Mouse (Mus musculus) liver, embryonic 11.5 days (tissue): ENCODE measurements around the gene Tjp1. TPM values are rescaled to one million over a fixed set of nuclear protein-coding genes. Genes with fewer than 3 reads are reported as not detected.
A peak's percentile ranks its signal among the peaks of the same experiment; 100 is the strongest.

Experiments
- ATAC-seq: fragments of 200-750 bp; cut with Nextera tagmentation; replicated peaks from 2 replicates; pipeline ENCODE4 v1.8.0; 2017; ENCODE audit warnings: moderate number of reproducible peaks, mild to moderate bottlenecking, moderate TSS enrichment, moderate library complexity; ENCODE audit not compliant: low FRiP score
- DNase-seq: peaks from one replicate; pipeline ENCODE4 v3.0.0-alpha.2; 2017; ENCODE audit warnings: low spot score
- H3K27ac ChIP-seq: fragments of 300-500 bp; sonication (generic); 2 replicates; pipeline ENCODE4 v1.5.1; 2014; ENCODE audit warnings: mild to moderate bottlenecking, low read depth, low read length, control low read depth
- H3K27me3 ChIP-seq: fragments of 300-500 bp; sonication (generic); replicated peaks from 2 replicates; pipeline ENCODE4 v1.6.1; 2014; ENCODE audit warnings: low read length, mixed read lengths; ENCODE audit not compliant: control insufficient read depth, insufficient read depth
- H3K36me3 ChIP-seq: fragments of 300-500 bp; sonication (generic); 2 replicates; pipeline ENCODE4 v1.6.1; 2014; ENCODE audit warnings: mild to moderate bottlenecking, low read length, moderate library complexity, mixed read lengths; ENCODE audit not compliant: control insufficient read depth, insufficient read depth
- H3K4me1 ChIP-seq: fragments of 300-500 bp; sonication (generic); replicated peaks from 2 replicates; pipeline ENCODE4 v1.6.1; 2014; ENCODE audit warnings: low read length, mixed read lengths; ENCODE audit not compliant: control insufficient read depth, insufficient read depth
- H3K4me2 ChIP-seq: fragments of 300-500 bp; sonication (generic); 2 replicates; pipeline ENCODE4 v1.6.1; 2014; ENCODE audit warnings: mild to moderate bottlenecking, control low read depth, moderate library complexity
- H3K4me3 ChIP-seq: fragments of 300-500 bp; sonication (generic); 2 replicates; pipeline ENCODE4 v1.5.1; 2014; ENCODE audit warnings: low read depth, low read length, control low read depth
- H3K9ac ChIP-seq: fragments of 300-500 bp; sonication (generic); 2 replicates; pipeline ENCODE4 v1.6.1; 2014; ENCODE audit warnings: low read depth, low read length, control low read depth
- H3K9me3 ChIP-seq: fragments of 300-500 bp; sonication (generic); 2 replicates; pipeline ENCODE4 v1.6.1; 2016; ENCODE audit warnings: low read length, inconsistent platforms, mixed read lengths; ENCODE audit not compliant: control insufficient read depth
- WGBS: fragments of 180-500 bp; shearing (Covaris S2); extraction: QIAGEN DNeasy Blood & Tissue Kit; methylation state at CpG from one replicate; pipeline ENCODE4 v1.1.7; 2014; 5-methylcytosine and 5-hydroxymethylcytosine counted together
- polyA plus RNA-seq: library from polyadenylated mRNA; unstranded; fragments of >200 nt; fragmentation: Nextera tagmentation; extraction: Ambion mirVana; gene quantifications from 2 replicates; pipeline ENCODE4 v1.2.1, GENCODE M21; 2014

Tjp1 gene
- polyA plus RNA-seq, 1 experiment from 2014 or later: 14.4 TPM

DNA sequence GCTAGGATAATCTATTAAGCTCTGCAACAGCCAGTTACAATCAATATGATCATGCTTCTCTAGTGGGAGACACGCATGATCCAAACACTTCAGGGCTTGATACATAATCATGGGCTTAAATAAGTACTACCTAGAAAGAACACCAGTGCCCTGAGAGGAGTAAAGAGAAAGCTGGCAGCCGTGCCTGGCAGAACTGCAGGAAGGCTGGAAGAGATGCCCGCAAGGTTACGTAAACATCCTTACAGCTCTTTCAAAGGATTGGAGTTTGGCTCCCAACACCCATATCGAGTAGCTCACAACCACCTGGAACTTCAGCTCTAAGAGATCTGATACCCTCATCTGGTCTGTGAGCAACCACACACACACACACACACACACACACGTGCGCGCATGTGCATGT, 167.8 kb downstream of the Tjp1 start:
- ATAC-seq (no peak), DNase-seq (no peak)
- 77% methylated on average over 8 of the region's 8 CpGs for WGBS
- Histone ChIP-seq H3K4me2 (no peak overlapping the region), H3K9ac (no peak overlapping the region), H3K4me3 (no peak overlapping the region), H3K4me1 (peaks cover 4% of the 10 kb centered on the region; the same call in 1 of the 2 replicates), H3K9me3 (no peaks in the 10 kb centered on the region), H3K27me3 (no peaks in the 10 kb centered on the region), H3K36me3 (no peaks in the 10 kb centered on the region), H3K27ac (no peak overlapping the region)

DNA sequence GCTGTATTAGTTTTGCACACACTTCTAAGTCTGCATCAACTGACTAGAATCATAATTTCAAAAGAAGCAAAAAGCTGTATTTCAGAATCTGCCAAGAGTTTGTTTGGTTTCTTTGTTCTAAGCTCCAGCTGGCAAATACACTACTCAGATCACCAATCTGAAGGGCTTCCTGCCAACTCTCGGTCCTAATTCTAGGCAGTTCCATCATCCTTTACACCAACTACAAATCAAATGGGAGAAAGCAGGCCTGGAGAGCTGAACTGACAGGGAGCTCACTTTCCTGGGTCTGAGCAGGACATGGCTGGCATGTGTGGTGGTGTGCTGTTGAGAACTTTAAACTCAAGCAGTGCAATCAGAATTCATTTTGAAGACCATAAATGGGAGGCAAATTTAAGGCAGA, 170.0 kb downstream of the Tjp1 start:
- no peaks in the 10 kb centered on the region for H3K36me3 ChIP-seq
- H3K4me2 ChIP-seq: no peak overlapping the region
- no peak for ATAC-seq
- WGBS: 28% methylated on average over 1 of the region's 1 CpGs
- H3K9ac ChIP-seq: no peak overlapping the region
- peaks cover 4% of the 10 kb centered on the region; the same call in 1 of the 2 replicates for H3K4me1 ChIP-seq
- H3K27ac ChIP-seq: no peak overlapping the region
- no peak overlapping the region for H3K4me3 ChIP-seq
- no peak for DNase-seq
- no peaks in the 10 kb centered on the region for H3K27me3 ChIP-seq
- H3K9me3 ChIP-seq: no peaks in the 10 kb centered on the region

DNA sequence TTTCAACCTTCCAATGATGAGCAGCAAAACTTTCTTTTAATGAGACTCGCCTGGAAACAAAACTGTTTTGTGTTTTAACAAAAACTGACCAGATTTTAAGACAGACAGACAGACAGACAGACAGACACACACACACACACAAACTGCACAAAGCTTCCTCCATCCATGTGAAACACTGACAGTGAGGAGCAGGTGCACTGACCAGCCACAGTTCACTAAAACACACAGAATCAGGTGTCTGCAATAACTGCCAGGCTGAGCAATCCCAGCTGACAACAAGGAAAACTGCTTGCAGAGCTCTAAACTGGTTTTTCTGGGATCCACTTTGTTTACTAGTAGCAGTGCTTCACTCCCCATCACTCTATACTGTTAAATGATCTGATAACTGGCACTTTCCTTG, 171.4 kb downstream of the Tjp1 start:
- Histone ChIP-seq H3K27me3 (no peaks in the 10 kb centered on the region), H3K36me3 (no peaks in the 10 kb centered on the region), H3K4me2 (no peak overlapping the region), H3K4me1 (peaks cover 4% of the 10 kb centered on the region; the same call in 1 of the 2 replicates), H3K9me3 (no peaks in the 10 kb centered on the region), H3K27ac (no peak overlapping the region), H3K4me3 (no peak overlapping the region), H3K9ac (no peak overlapping the region)
- ATAC-seq (no peak), DNase-seq (no peak)
- whole genome bisulfite sequencing: 71% methylated on average over 1 of the region's 1 CpGs

DNA sequence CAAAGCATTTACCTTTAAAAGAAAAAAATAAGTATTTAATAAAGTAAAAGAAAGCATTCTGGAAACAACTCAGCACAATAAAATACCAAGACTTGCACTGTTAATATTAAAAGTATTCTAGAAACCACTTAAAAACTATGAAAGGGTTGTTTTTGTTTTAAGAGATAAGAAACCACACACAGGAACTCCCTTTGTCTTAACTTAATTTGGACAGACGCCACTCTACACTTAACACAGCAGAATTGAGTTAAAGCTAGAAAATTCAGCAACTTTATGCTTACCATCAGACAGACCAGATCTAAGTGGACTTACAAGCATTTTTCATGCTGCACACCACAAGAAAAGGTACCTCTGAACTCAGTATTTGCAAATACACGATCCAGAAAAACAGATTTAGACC, 172.7 kb downstream of the Tjp1 start:
- Histone ChIP-seq H3K9ac (no peak overlapping the region), H3K27ac (no peak overlapping the region), H3K9me3 (no peaks in the 10 kb centered on the region), H3K4me1 (peaks cover 4% of the 10 kb centered on the region; the same call in 1 of the 2 replicates), H3K4me2 (peak overlapping the region; percentile 25; the same call in 1 of the 2 replicates), H3K36me3 (no peaks in the 10 kb centered on the region), H3K4me3 (no peak overlapping the region), H3K27me3 (no peaks in the 10 kb centered on the region)
- 30% methylated on average over 2 of the region's 2 CpGs for WGBS
- no peak for DNase-seq
- no peak for ATAC-seq

DNA sequence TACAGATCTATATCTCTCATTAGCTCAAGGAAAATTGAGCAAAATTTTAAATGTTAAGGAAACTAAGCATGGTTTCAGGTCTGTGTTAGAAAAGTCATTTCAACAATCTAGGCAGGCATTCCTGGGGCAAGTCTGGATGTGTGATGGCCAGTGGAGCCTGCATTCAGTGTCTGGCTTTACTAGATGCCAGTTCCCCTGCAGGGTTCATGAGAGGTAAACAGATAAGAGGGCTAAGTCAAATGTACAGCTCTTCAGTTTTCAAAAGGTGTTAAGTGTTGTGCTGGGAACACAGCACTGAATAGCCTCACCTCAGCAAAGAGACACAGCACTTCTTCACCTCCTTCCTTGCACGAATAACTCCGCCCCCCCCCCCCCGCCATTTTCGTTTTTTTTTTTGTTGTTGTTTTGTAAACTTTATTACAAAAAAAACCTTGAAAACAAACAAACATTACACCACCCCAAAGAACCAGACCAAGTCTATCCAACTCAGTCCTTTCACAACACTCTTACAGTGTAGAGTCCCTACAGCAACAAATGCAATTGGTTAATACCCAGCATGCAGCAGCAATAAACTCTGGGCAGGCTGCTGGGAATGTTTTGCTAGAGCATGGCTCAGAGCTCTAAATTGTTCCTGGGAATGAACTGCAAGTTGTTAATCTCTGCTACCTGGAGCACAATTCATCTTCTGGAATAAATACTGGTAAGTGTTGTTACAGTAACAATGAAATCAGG, 177.1 kb downstream of the Tjp1 start:
- Histone ChIP-seq H3K9ac (no peak overlapping the region), H3K27ac (no peak overlapping the region), H3K4me1 (0 out of 2 replicates have a peak, but pooled peaks cover 2% of the 10 kb centered on the region), H3K9me3 (no peaks in the 10 kb centered on the region), H3K27me3 (no peaks in the 10 kb centered on the region), H3K4me2 (no peak overlapping the region), H3K4me3 (no peak overlapping the region), H3K36me3 (no peaks in the 10 kb centered on the region)
- ATAC-seq: no peak
- 72% methylated on average over 4 of the region's 4 CpGs for WGBS
- no peak for DNase-seq

GRCm38 (mm10) chr7:65348540-65348939, 179.0 kb downstream of the Tjp1 start:
- no peaks in the 10 kb centered on the region for H3K36me3 ChIP-seq
- H3K9ac ChIP-seq: no peak overlapping the region
- DNase-seq (no peak), ATAC-seq (no peak)
- H3K4me2 ChIP-seq: no peak overlapping the region
- H3K27me3 ChIP-seq: no peaks in the 10 kb centered on the region
- no peak overlapping the region for H3K27ac ChIP-seq
- no peak overlapping the region for H3K4me3 ChIP-seq
- no peaks in the 10 kb centered on the region for H3K9me3 ChIP-seq
- H3K4me1 ChIP-seq: no peaks in the 10 kb centered on the region

DNA sequence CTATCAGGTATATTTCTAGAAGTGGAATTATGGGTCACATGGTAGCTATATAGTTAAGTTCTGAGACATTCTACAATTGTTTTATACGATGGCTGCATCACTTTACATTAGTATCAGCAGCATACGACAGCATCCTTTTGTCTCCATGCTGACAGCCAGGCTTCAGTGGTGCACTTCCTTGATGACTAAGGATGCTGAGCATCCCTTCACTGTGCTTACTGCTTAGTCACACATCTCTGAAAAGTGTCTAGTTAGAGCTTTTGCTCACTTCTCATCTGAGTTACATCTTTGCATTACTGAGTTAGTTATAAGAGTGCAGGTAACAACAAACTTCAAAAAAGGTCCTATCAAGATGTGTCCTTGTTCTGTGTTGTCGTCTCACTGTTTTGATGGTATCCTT, 182.3 kb downstream of the Tjp1 start:
- ATAC-seq: no peak
- no peak overlapping the region for H3K4me3 ChIP-seq
- H3K27ac ChIP-seq: no peak overlapping the region
- H3K9ac ChIP-seq: no peak overlapping the region
- no peak overlapping the region for H3K4me2 ChIP-seq
- H3K27me3 ChIP-seq: no peaks in the 10 kb centered on the region
- no peaks in the 10 kb centered on the region; the same call in 1 of the 2 replicates for H3K36me3 ChIP-seq
- no peaks in the 10 kb centered on the region for H3K9me3 ChIP-seq
- DNase-seq: no peak
- H3K4me1 ChIP-seq: no peaks in the 10 kb centered on the region
- WGBS: 84% methylated on average over 3 of the region's 3 CpGs

DNA sequence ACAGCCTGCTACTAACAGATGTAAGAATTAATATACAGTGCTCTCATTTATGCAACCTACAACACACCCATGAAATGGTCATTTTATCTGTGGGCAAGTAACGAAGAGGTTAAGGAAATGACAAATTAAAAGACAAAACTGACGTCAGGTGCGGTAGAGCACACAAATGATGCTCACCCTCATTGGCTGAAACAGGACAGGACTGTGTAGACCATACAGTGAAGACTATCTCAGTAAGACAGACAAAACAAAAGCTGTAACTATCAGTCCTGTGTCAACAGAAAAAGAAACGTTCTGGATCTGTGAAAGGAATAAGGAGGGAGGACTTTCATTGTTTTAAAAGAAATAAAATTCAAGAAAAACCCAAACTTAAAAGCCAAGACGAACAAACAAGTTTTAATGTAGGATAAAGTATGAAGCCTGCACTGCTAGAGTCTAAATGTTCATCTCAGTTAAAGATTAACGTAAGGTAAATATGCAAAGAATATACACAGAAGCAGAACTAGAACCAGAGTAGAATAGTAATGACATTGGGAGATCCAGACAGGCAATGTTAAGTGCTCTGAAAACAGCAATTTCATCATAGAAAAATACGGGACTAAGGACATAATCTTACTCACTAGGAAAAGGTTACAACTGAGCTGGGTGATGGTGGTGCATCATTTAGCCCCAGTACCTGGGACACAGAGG, 189.9 kb downstream of the Tjp1 start:
- no peak for ATAC-seq
- no peak for DNase-seq
- H3K4me3 ChIP-seq: no peak overlapping the region
- no peaks in the 10 kb centered on the region for H3K27me3 ChIP-seq
- 77% methylated on average over 7 of the region's 7 CpGs for WGBS
- no peak overlapping the region for H3K9ac ChIP-seq
- no peak overlapping the region for H3K4me2 ChIP-seq
- H3K36me3 ChIP-seq: peaks cover 5% of the 10 kb centered on the region; the same call in 1 of the 2 replicates
- peak overlapping the region; percentile 38; the same call in 1 of the 2 replicates for H3K27ac ChIP-seq
- H3K9me3 ChIP-seq: no peaks in the 10 kb centered on the region
- no peaks in the 10 kb centered on the region for H3K4me1 ChIP-seq
